Mouse (Mus musculus): ENCODE data around the gene 4930544D05Rik.

4930544D05Rik gene

GRCm38 (mm10) chr11:70638293-70638692 lies 22.6 kb downstream of the 4930544D05Rik start:
- Histone ChIP-seq H3K4me3 (replicated peaks; ENCODE audit: low read length) (no peak overlapping the region), H3K36me3 (ENCODE audit: insufficient read depth, low read length) (peaks cover 8% of the 10 kb centered on the region; the same call in 1 of the 2 replicates), H3K27me3 (ENCODE audit: insufficient read depth, low read length) (0 out of 2 replicates have a peak, but pooled peaks cover 3% of the 10 kb centered on the region), H3K9me3 (ENCODE audit: low read length) (no peaks in the 10 kb centered on the region), H3K4me1 (replicated peaks; ENCODE audit: low read depth, low read length) (no peaks in the 10 kb centered on the region)
- TF ChIP-seq POU5F1 (IDR thresholded peaks at IDR 0.05; ENCODE audit: borderline replicate concordance, low read length) (no peak), NANOG (IDR thresholded peaks at IDR 0.05; ENCODE audit: borderline replicate concordance, low read length) (no peak), CTCF (conservative IDR thresholded peaks at IDR 0.05; ENCODE audit: low read length) (no peak)

GRCm38 (mm10) chr11:70638714-70639278 lies 23.1 kb downstream of the 4930544D05Rik start, which contains the start of gene Gp1ba:
Gene Gp1ba (plus strand): TSS chr11:70639122.
- 0 out of 2 replicates have a peak, but pooled peaks cover 3% of the 10 kb centered on the region for H3K27me3 ChIP-seq (ENCODE audit: insufficient read depth, low read length)

GRCm38 (mm10) chr11:70639976-70640375 lies 24.3 kb downstream of the 4930544D05Rik start:
- TF ChIP-seq NANOG (IDR thresholded peaks at IDR 0.05; ENCODE audit: borderline replicate concordance, low read length) (no peak), CTCF (conservative IDR thresholded peaks at IDR 0.05; ENCODE audit: low read length) (no peak), POU5F1 (IDR thresholded peaks at IDR 0.05; ENCODE audit: borderline replicate concordance, low read length) (no peak)

More at GRCm38 (mm10) chr11:70638714-70639278, 23.1 kb downstream of the 4930544D05Rik start, which contains the start of gene Gp1ba:
- no peaks in the 10 kb centered on the region for H3K9me3 ChIP-seq (ENCODE audit: low read length)
- TF ChIP-seq POU5F1 (IDR thresholded peaks at IDR 0.05; ENCODE audit: borderline replicate concordance, low read length) (no peak), NANOG (IDR thresholded peaks at IDR 0.05; ENCODE audit: borderline replicate concordance, low read length) (no peak)
- H3K4me1 ChIP-seq (replicated peaks; ENCODE audit: low read depth, low read length) = no peaks in the 10 kb centered on the region
- peaks cover 13% of the 10 kb centered on the region for H3K36me3 ChIP-seq (ENCODE audit: insufficient read depth, low read length)
- no peak within 1 kb of the TSS for H3K4me3 ChIP-seq (replicated peaks; ENCODE audit: low read length)

GRCm38 (mm10) chr11:70641241-70641640 lies 25.6 kb downstream of the 4930544D05Rik start:
- peaks cover 19% of the 10 kb centered on the region for H3K4me1 ChIP-seq (replicated peaks; ENCODE audit: low read depth, low read length)
- H3K27me3 ChIP-seq (ENCODE audit: insufficient read depth, low read length) = 0 out of 2 replicates have a peak, but pooled peaks cover 3% of the 10 kb centered on the region
- peaks cover 36% of the 10 kb centered on the region for H3K36me3 ChIP-seq (ENCODE audit: insufficient read depth, low read length)
- H3K4me3 ChIP-seq (replicated peaks; ENCODE audit: low read length) = no peak overlapping the region
- H3K9me3 ChIP-seq (ENCODE audit: low read length) = no peaks in the 10 kb centered on the region
- TF ChIP-seq NANOG (IDR thresholded peaks at IDR 0.05; ENCODE audit: borderline replicate concordance, low read length) (no peak), CTCF (conservative IDR thresholded peaks at IDR 0.05; ENCODE audit: low read length) (no peak), POU5F1 (IDR thresholded peaks at IDR 0.05; ENCODE audit: borderline replicate concordance, low read length) (no peak)

More at GRCm38 (mm10) chr11:70639976-70640375, 24.3 kb downstream of the 4930544D05Rik start:
- Histone ChIP-seq H3K4me3 (replicated peaks; ENCODE audit: low read length) (no peak overlapping the region), H3K27me3 (ENCODE audit: insufficient read depth, low read length) (0 out of 2 replicates have a peak, but pooled peaks cover 3% of the 10 kb centered on the region), H3K9me3 (ENCODE audit: low read length) (no peaks in the 10 kb centered on the region), H3K4me1 (replicated peaks; ENCODE audit: low read depth, low read length) (peaks cover 7% of the 10 kb centered on the region), H3K36me3 (ENCODE audit: insufficient read depth, low read length) (peaks cover 24% of the 10 kb centered on the region)

- TF ChIP-seq NANOG (IDR thresholded peaks at IDR 0.05; ENCODE audit: borderline replicate concordance, low read length) (no peak), CTCF (conservative IDR thresholded peaks at IDR 0.05; ENCODE audit: low read length) (no peak), POU5F1 (IDR thresholded peaks at IDR 0.05; ENCODE audit: borderline replicate concordance, low read length) (no peak)
- peaks cover 25% of the 10 kb centered on the region for H3K4me1 ChIP-seq (replicated peaks; ENCODE audit: low read depth, low read length)
- H3K27me3 ChIP-seq (ENCODE audit: insufficient read depth, low read length) = 0 out of 2 replicates have a peak, but pooled peaks cover 3% of the 10 kb centered on the region
- H3K4me3 ChIP-seq (replicated peaks; ENCODE audit: low read length) = no peak overlapping the region
- H3K9me3 ChIP-seq (ENCODE audit: low read length) = no peaks in the 10 kb centered on the region
- H3K36me3 ChIP-seq (ENCODE audit: insufficient read depth, low read length) = peaks cover 36% of the 10 kb centered on the region
Measured at GRCm38 (mm10) chr11:70643051-70643450, 27.4 kb downstream of the 4930544D05Rik start.

GRCm38 (mm10) chr11:70644564-70645103 lies 29.0 kb downstream of the 4930544D05Rik start:
- peaks cover 51% of the 10 kb centered on the region for H3K36me3 ChIP-seq (ENCODE audit: insufficient read depth, low read length)
- H3K4me1 ChIP-seq (replicated peaks; ENCODE audit: low read depth, low read length) = peaks cover 41% of the 10 kb centered on the region
- no peak for TF ChIP-seq NANOG (IDR thresholded peaks at IDR 0.05; ENCODE audit: borderline replicate concordance, low read length)
- TF ChIP-seq CTCF (conservative IDR thresholded peaks at IDR 0.05; ENCODE audit: low read length) = no peak
- no peak for TF ChIP-seq POU5F1 (IDR thresholded peaks at IDR 0.05; ENCODE audit: borderline replicate concordance, low read length)
- H3K4me3 ChIP-seq (replicated peaks; ENCODE audit: low read length) = no peak overlapping the region
- H3K9me3 ChIP-seq (ENCODE audit: low read length) = peaks cover 8% of the 10 kb centered on the region
- H3K27me3 ChIP-seq (ENCODE audit: insufficient read depth, low read length) = no peaks in the 10 kb centered on the region

GRCm38 (mm10) chr11:70645461-70646258 lies 30.0 kb downstream of the 4930544D05Rik start:
- Histone ChIP-seq H3K4me3 (replicated peaks; ENCODE audit: low read length) (peak overlapping the region; percentile 92), H3K36me3 (ENCODE audit: insufficient read depth, low read length) (peaks cover 61% of the 10 kb centered on the region), H3K27me3 (ENCODE audit: insufficient read depth, low read length) (no peaks in the 10 kb centered on the region), H3K4me1 (replicated peaks; ENCODE audit: low read depth, low read length) (peaks cover 48% of the 10 kb centered on the region), H3K9me3 (ENCODE audit: low read length) (peaks cover 19% of the 10 kb centered on the region)
- TF ChIP-seq NANOG (IDR thresholded peaks at IDR 0.05; ENCODE audit: borderline replicate concordance, low read length) = no peak
- TF ChIP-seq CTCF (conservative IDR thresholded peaks at IDR 0.05; ENCODE audit: low read length) = no peak

GRCm38 (mm10) chr11:70646259-70646555 lies 30.6 kb downstream of the 4930544D05Rik start:
- Histone ChIP-seq H3K4me1 (replicated peaks; ENCODE audit: low read depth, low read length) (peaks cover 54% of the 10 kb centered on the region), H3K27me3 (ENCODE audit: insufficient read depth, low read length) (no peaks in the 10 kb centered on the region), H3K4me3 (replicated peaks; ENCODE audit: low read length) (peak overlapping the region; percentile 92), H3K9me3 (ENCODE audit: low read length) (peaks cover 24% of the 10 kb centered on the region), H3K36me3 (ENCODE audit: insufficient read depth, low read length) (peaks cover 67% of the 10 kb centered on the region)
- TF ChIP-seq CTCF (conservative IDR thresholded peaks at IDR 0.05; ENCODE audit: low read length) = no peak
- no peak for TF ChIP-seq POU5F1 (IDR thresholded peaks at IDR 0.05; ENCODE audit: borderline replicate concordance, low read length)
- no peak for TF ChIP-seq NANOG (IDR thresholded peaks at IDR 0.05; ENCODE audit: borderline replicate concordance, low read length)

Measured in E14TG2a.4 (cell line).